Mouse (Mus musculus) bone marrow macrophage, adult 2 months (primary cell): Measurements from ENCODE around the gene Usp47.

Experiments used
- CTCF ChIP-seq: IDR thresholded peaks from 2 replicates; pipeline ENCODE4 v1.5.1; 2012; ENCODE audit warnings: low read depth, mild to moderate bottlenecking, low read length, moderate library complexity
- POLR2A ChIP-seq: IDR thresholded peaks from 2 replicates; pipeline ENCODE4 v1.6.1; 2012; ENCODE audit warnings: mild to moderate bottlenecking, low read depth, low read length, borderline replicate concordance

DNA sequence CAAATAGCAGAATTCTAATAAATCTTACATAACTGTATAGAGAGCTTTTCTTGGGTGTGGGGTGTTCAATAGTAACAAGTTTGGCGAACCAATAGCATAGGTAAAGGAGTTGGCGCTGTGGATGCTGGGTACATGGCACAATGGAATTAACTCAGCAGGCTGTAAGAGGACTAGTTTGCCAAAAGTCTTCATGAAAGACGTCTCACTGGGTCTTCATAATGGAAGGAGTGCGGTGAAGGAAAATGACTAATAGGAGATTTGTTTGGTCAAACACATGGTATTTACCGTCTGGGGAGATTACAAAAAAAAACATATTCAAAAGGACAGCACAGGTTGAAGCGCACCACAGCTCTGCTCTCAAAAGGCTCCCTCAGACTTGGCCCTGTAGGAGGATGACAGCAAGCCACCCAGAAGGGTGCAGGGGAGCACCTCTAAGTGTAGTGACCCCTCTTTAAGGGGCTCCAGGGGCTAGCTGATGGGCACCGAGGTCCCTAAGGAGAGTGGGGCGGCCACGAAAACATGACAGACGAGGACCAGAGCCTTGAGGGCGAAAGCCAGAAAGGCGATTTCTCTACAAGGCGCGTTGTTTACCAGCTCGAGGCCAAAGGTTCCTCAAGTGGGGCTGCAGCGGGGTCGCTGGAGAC is 676 bp upstream of the Usp47 start:
- no peak for TF ChIP-seq POLR2A
- TF ChIP-seq CTCF, result no peak
